Mouse (Mus musculus) layer of hippocampus, adult 11-12 months (tissue): ENCODE measurements around the gene Cbx4.

Experiments
- DNase-seq: peaks from one replicate; pipeline ENCODE4 v3.0.0; 2022; ENCODE audit warnings: low spot score

Cbx4 gene

DNA sequence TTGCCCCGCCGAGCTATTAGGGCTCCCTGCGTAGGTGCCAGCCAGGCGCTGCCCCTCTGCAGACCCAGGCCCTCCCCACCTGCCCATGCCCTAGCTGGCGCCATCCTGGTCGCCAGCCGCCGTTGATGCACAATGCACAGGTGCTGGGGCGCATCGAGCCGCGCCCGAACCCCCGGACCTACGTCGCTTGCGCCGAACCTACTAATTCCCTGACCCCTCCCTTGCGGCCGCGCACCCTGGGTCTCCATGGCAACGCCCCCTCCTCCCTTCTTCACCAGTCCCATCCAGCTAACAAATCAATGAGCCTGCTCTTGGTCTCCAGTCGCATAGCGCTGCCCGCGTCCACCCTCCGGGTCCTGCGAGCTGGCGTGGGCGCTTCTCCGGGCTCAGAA is 44.7 kb downstream of the Cbx4 start:
- DNase-seq, result peak; percentile 57

DNA sequence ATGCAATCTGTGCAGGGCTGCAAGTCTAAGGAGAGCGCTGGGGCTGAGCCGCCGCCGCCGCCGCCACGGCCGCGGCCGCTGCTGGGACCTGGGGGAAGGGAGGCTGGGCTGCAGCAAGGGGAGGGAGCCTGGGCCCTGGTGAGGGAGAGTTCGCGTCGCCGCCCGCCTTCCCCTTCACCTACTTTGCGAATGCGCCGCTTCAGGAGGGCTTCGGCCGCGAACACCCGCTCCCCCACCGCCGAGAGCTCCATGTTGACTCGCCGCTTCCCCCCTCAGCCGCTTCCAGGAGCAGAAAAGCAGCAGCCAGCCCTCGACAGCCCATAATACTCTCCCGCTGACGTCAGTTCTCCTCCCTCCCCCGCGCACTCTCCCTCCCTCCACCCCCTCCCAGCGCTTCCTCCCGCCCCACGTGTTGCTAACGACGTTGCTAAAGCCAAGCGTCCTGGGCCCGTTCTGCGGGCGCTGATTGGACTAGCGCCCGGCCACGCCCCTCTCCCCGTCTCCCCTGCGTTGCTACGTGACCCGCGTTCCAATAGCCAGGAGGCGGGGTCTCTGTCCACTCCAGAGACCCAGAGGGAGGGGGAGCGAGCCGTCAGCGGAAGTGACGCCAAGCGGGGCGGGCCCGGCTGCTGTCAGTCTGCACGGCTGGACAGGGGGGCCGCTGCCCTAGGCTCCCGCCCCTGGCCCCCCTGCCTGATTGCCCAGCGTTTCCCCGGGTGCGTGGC is 45.3 kb downstream of the Cbx4 start, which contains the start of gene Cbx8:
Gene Cbx8 (minus strand): TSS at position 370 of the 725 bp plus-strand sequence.
- DNase-seq, result peak; percentile 99

DNA sequence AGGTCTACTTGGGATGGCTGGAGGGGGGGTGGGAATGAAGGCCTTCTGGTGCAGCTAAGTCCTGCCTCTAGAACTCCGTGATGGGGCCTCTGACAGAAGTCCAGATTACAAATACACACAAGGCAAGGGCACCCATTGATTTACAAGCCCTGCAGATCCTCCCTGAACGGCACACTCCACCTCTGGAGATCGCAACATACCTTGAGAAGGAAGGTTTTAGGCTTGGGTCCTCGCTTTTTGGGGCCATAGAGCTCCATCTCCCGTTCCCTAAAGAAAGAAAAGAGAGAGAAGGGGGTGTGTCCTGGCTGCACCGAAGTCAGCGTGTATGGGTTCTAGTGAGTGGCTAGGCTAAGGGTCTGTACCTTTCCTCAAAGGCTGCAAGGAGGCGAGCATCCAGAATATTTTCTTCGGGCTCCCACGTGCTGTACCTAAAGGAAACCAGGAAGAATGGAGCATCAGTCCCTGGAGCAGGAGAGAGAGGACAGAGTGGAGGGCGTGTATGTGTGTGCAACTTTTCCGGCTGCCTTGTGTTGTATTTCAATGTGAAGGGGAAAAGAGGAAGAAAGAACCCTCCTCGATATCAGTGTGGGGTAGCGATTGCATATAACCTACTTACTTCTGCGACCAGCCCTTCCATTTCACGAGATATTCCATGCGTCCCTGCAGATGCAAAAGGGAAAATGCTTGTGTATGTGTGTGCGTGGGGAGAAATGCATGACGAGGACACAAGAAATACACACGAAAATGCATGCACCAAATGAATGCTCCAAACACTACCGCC is 46.1 kb downstream of the Cbx4 start:
- DNase-seq, result no peak

- no peak for DNase-seq
These were observed 47.1 kb downstream of the Cbx4 start for GRCm38 (mm10) chr11:119038744-119039484.

DNA sequence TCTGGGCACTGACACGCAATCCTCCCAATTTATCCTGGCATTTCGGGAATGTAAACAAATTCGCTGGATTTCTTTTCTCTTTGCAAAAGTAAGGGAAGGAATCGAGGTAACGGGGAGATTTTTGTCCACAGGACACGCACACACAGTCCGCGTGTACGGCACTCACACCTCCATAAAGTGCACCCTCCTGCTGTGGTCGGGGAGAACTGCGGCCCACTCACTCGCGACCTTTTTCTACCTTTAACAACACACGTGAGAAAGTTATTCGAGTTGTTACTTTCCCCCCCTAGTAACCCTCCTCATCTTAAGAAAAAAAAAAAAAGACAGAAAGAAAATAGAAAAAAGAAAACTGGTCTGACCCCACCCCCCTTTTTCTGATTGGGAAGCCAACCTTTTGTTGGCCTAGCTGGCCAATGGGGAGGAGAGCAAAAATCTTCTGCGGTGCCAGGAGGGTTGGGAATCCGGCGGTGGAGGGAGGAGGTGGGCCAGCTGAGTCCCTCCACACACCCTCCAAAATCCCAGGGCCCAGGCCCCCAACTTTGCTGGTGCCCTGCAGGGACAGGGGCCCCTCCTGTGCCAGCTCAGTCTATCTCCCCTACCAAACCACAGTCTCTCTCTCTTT is 48.1 kb downstream of the Cbx4 start:
- DNase-seq, result no peak

- no peak for DNase-seq
These were observed 48.9 kb downstream of the Cbx4 start for GRCm38 (mm10) chr11:119036934-119037779.

DNA sequence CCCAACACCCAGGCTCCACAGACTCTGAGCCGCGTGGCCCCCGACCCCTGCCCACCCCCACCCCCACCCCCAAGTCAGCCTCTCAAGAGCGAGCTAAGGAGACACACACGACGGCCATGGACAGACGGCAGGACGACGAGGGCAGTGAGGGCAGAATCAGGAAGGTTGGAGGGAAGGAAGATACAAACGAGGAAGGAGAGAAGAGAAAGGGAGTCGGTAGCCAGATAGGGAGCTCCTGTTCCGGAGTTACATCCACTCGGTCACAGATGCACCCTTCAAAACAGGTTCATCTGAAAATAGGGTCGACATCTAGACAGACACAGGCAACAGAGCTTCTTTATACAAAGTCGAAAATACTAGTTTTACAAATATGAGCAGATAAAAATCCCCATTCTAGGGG is 49.6 kb downstream of the Cbx4 start:
- no peak for DNase-seq

DNA sequence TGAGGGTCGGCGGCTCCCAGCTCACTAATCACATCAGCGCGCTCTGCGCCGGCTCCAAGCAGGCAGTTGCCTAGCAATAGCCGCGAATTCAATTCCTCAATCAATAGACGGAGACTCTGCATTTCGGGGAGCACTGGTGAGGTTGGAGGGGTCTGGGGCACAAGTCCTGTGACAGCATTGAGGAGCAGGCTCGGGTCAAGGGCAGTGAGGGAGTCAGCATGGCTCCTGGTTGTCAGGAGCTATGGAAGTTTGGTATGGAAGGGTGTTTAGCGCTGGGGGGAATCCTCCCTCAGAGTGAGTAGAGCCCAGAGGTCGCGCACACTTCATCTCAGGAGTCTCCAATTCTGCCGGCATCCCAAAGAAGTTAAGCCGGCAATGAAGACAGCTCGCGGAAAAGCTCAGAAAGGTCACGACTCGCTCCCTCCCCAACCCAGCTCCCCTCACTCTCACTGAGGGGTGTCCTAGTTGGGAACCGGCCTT is 50.3 kb downstream of the Cbx4 start:
- no peak for DNase-seq

DNA sequence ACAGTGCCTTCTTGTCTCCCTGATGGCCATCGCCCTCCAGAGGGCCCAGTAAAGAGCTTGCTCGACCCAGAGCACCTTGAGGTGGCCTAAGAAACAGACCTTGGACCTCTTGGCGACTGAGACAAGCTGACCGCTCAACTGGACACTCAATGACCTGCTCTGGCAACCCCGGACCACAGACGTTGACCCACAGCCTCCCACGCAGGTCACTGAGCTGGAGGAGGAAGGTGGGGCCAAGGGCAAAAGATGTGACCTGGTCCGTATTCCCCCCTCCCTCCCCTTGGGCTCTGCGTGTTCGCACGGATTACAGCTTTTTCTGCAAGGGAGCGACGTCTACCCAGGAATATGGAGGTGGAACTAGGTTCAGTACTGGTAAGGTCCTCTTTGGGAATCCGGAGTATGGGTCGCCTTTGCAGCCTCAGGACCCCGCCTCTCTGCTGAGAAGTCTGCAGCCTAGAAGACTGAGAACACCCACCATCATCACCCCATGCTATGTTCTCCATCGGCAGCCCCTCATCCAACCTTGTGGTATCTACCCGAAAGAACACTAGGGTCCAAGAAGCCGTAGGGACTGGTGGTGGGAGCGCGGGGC is 50.8 kb downstream of the Cbx4 start:
- DNase-seq, result no peak

- no peak for DNase-seq
These were observed 51.4 kb downstream of the Cbx4 start for GRCm38 (mm10) chr11:119034635-119035034.

- DNase-seq, result peak; percentile 78
These were observed 52.0 kb downstream of the Cbx4 start for GRCm38 (mm10) chr11:119033874-119034558.
